Mouse (Mus musculus) liver, postnatal 0 days (tissue): ENCODE results near the gene Adh7.

Experiments
- CTCF ChIP-seq: sonication (generic); IDR thresholded peaks from 2 replicates; pipeline ENCODE4 v1.5.1; 2016; ENCODE audit warnings: antibody characterized with exemption, low read depth
- EP300 ChIP-seq: IDR thresholded peaks from 2 replicates; pipeline ENCODE4 v1.6.1; 2016; ENCODE audit warnings: antibody characterized with exemption, low read depth, mild to moderate bottlenecking

- TF ChIP-seq CTCF: no peak
- no peak for TF ChIP-seq EP300
These were observed 29.7 kb downstream of the Adh7 start for GRCm38 (mm10) chr3:138247241-138247640.
